Mouse (Mus musculus) myocyte (in vitro differentiated cells): Measurements from ENCODE around the gene Slc4a3. TPM values are rescaled to one million over a fixed set of nuclear protein-coding genes. Genes with fewer than 3 reads are reported as not detected.

ENCODE experiments used
- H3K27me3 ChIP-seq: one replicate; pipeline ENCODE4 v1.6.1; 2011; ENCODE audit not compliant: control insufficient read depth, insufficient read depth, insufficient read length
- H3K36me3 ChIP-seq: one replicate; pipeline ENCODE4 v1.6.1; 2011; ENCODE audit not compliant: control insufficient read depth, insufficient read depth
- H3K4me2 ChIP-seq: one replicate; pipeline ENCODE4 v1.6.1; 2011; ENCODE audit warnings: low read depth, control low read depth
- H3K4me3 ChIP-seq: one replicate; pipeline ENCODE4 v1.5.1; 2011; ENCODE audit warnings: mild to moderate bottlenecking, control low read depth, moderate library complexity
- H3K79me2 ChIP-seq: one replicate; pipeline ENCODE4 v1.6.1; 2011; ENCODE audit not compliant: control insufficient read depth, insufficient read depth
- H3ac ChIP-seq: one replicate; pipeline ENCODE4 v1.6.1; 2011; ENCODE audit not compliant: control insufficient read depth, insufficient read length
- CEBPB ChIP-seq: IDR thresholded peaks from 2 replicates; pipeline ENCODE4 v1.6.1; 2011; ENCODE audit warnings: mild to moderate bottlenecking, moderate library complexity; ENCODE audit not compliant: poor library complexity, insufficient read depth, severe bottlenecking
- E2F4 ChIP-seq: IDR thresholded peaks from one replicate; pipeline ENCODE4 v1.6.1; 2011; ENCODE audit warnings: mild to moderate bottlenecking, control low read depth, moderate library complexity; ENCODE audit not compliant: insufficient read depth
- MAX ChIP-seq: IDR thresholded peaks from one replicate; pipeline ENCODE4 v1.6.1; 2011; ENCODE audit warnings: low read depth, mild to moderate bottlenecking, control low read depth
- MYOD1 ChIP-seq, 3 experiments: IDR thresholded peaks; one replicate each; pipeline ENCODE4 v1.6.1; 2011; ENCODE audit warnings: control low read depth in 2 of 3, low read depth in 2 of 3, mild to moderate bottlenecking in 2 of 3, moderate library complexity in 1 of 3; ENCODE audit not compliant: insufficient read length in 2 of 3, control insufficient read depth in 1 of 3
- MYOG ChIP-seq, 3 experiments: IDR thresholded peaks; one replicate each; pipeline ENCODE4 v1.6.1; 2011; ENCODE audit warnings: control low read depth in 2 of 3, low read depth in 2 of 3, mild to moderate bottlenecking in 2 of 3; ENCODE audit not compliant: insufficient read length in 2 of 3, control insufficient read depth in 1 of 3, insufficient read depth in 1 of 3
- POLR2A ChIP-seq: IDR thresholded peaks from one replicate; pipeline ENCODE4 v1.6.1; 2011; ENCODE audit warnings: low read depth, mild to moderate bottlenecking, control low read depth, moderate library complexity; ENCODE audit not compliant: insufficient read length
- POLR2AphosphoS2 ChIP-seq: IDR thresholded peaks from one replicate; pipeline ENCODE4 v1.6.1; 2011; ENCODE audit warnings: low read depth, control low read depth; ENCODE audit not compliant: insufficient read length
- REST ChIP-seq: IDR thresholded peaks from one replicate; pipeline ENCODE4 v1.6.1; 2011; ENCODE audit warnings: mild to moderate bottlenecking, control low read depth, moderate library complexity; ENCODE audit not compliant: insufficient read depth, insufficient read length
- SRF ChIP-seq: IDR thresholded peaks from one replicate; pipeline ENCODE4 v1.6.1; 2011; ENCODE audit warnings: low read depth; ENCODE audit not compliant: control insufficient read depth, insufficient read length
- TCF12 ChIP-seq: IDR thresholded peaks from one replicate; pipeline ENCODE4 v1.6.1; 2011; ENCODE audit warnings: mild to moderate bottlenecking, control low read depth; ENCODE audit not compliant: poor library complexity, insufficient read depth, severe bottlenecking
- TCF3 ChIP-seq: IDR thresholded peaks from one replicate; pipeline ENCODE4 v1.6.1; 2011; ENCODE audit warnings: low read depth, control low read depth; ENCODE audit not compliant: insufficient read length
- USF1 ChIP-seq: IDR thresholded peaks from one replicate; pipeline ENCODE4 v1.6.1; 2011; ENCODE audit warnings: low read depth, mild to moderate bottlenecking, control low read depth, moderate library complexity
- polyA plus RNA-seq: library from polyadenylated mRNA; unstranded; fragments of >200 nt; fragmentation: generic; extraction: Trizol; gene quantifications from one replicate; pipeline ENCODE4 v1.2.1, GENCODE M21; 2012; ENCODE audit warnings: missing spikeins

Gene Slc4a3
- polyA plus RNA-seq, 1 experiment, result 48.6 TPM

- no peaks in the 10 kb centered on the region for H3K27me3 ChIP-seq
- no peak overlapping the region for H3ac ChIP-seq
- no peak overlapping the region for H3K4me2 ChIP-seq
- no peaks in the 10 kb centered on the region for H3K79me2 ChIP-seq
- H3K4me3 ChIP-seq, result no peak overlapping the region
- no peaks in the 10 kb centered on the region for H3K36me3 ChIP-seq
- no peak for TF ChIP-seq REST
- TF ChIP-seq MYOD1 (IDR thresholded peaks at IDR 0.05; ENCODE audit: control insufficient read depth in 1 of 3, insufficient read length in 2 of 3, low read depth in 2 of 3), result no peak
- TF ChIP-seq MAX, result no peak
- no peak for TF ChIP-seq USF1
- TF ChIP-seq E2F4, result no peak
- TF ChIP-seq TCF12, result no peak
- no peak for TF ChIP-seq POLR2A
- TF ChIP-seq SRF, result no peak
- TF ChIP-seq MYOG (IDR thresholded peaks at IDR 0.05; ENCODE audit: control insufficient read depth in 1 of 3, insufficient read depth in 1 of 3, insufficient read length in 2 of 3, low read depth in 2 of 3), result no peak
- TF ChIP-seq CEBPB, result no peak
- TF ChIP-seq POLR2AphosphoS2, result no peak
- TF ChIP-seq TCF3, result no peak
Observed at GRCm38 (mm10) chr1:75544351-75544750, 1.7 kb upstream of the Slc4a3 start.

GRCm38 (mm10) chr1:75547351-75547750, 1.3 kb downstream of the Slc4a3 start:
- Histone ChIP-seq H3K79me2 (no peaks in the 10 kb centered on the region), H3K4me3 (peak overlapping the region; percentile 32), H3K4me2 (peak overlapping the region; percentile 85), H3K36me3 (no peaks in the 10 kb centered on the region), H3K27me3 (no peaks in the 10 kb centered on the region), H3ac (no peak overlapping the region)
- TF ChIP-seq TCF12 (no peak), POLR2AphosphoS2 (peak; percentile 31), CEBPB (no peak), SRF (peak; percentile 17), POLR2A (peak; percentile 31), E2F4 (no peak), REST (no peak)

DNA sequence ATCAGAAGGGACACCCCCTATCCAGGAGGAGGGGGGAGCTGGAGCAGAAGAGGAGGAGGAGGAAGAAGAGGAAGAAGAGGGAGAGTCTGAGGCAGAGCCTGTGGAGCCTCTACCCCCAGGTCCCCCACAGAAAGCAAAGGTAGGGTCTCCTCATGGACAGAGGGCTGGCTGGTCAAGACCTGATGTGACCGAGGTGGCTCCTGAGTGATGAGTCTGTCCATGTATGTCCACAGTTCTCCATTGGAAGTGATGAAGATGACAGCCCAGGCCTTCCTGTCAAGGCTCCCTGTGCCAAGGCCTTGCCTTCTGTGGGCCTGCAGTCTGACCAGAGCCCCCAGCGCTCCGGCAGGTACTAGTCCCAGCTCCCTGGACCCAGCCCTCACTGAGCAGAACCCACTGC, 2.0 kb downstream of the Slc4a3 start:
- Histone ChIP-seq H3K4me2 (peak overlapping the region; percentile 85), H3K79me2 (no peaks in the 10 kb centered on the region), H3ac (no peak overlapping the region), H3K36me3 (no peaks in the 10 kb centered on the region), H3K27me3 (no peaks in the 10 kb centered on the region), H3K4me3 (no peak overlapping the region)
- TF ChIP-seq REST, result no peak
- TF ChIP-seq TCF12, result no peak
- no peak for TF ChIP-seq POLR2AphosphoS2
- TF ChIP-seq MAX, result no peak
- TF ChIP-seq MYOG (IDR thresholded peaks at IDR 0.05; ENCODE audit: control insufficient read depth in 1 of 3, insufficient read depth in 1 of 3, insufficient read length in 2 of 3, low read depth in 2 of 3), result no peak
- no peak for TF ChIP-seq MYOD1 (IDR thresholded peaks at IDR 0.05; ENCODE audit: control insufficient read depth in 1 of 3, insufficient read length in 2 of 3, low read depth in 2 of 3)
- no peak for TF ChIP-seq SRF
- TF ChIP-seq CEBPB, result no peak
- no peak for TF ChIP-seq TCF3
- TF ChIP-seq USF1, result no peak
- TF ChIP-seq POLR2A, result no peak
- TF ChIP-seq E2F4, result no peak

GRCm38 (mm10) chr1:75548871-75549270, 2.8 kb downstream of the Slc4a3 start:
- no peak overlapping the region for H3ac ChIP-seq
- H3K4me2 ChIP-seq, result no peak overlapping the region
- H3K27me3 ChIP-seq, result no peaks in the 10 kb centered on the region
- no peak for TF ChIP-seq REST
- H3K36me3 ChIP-seq, result no peaks in the 10 kb centered on the region
- H3K4me3 ChIP-seq, result no peak overlapping the region
- no peaks in the 10 kb centered on the region for H3K79me2 ChIP-seq

DNA sequence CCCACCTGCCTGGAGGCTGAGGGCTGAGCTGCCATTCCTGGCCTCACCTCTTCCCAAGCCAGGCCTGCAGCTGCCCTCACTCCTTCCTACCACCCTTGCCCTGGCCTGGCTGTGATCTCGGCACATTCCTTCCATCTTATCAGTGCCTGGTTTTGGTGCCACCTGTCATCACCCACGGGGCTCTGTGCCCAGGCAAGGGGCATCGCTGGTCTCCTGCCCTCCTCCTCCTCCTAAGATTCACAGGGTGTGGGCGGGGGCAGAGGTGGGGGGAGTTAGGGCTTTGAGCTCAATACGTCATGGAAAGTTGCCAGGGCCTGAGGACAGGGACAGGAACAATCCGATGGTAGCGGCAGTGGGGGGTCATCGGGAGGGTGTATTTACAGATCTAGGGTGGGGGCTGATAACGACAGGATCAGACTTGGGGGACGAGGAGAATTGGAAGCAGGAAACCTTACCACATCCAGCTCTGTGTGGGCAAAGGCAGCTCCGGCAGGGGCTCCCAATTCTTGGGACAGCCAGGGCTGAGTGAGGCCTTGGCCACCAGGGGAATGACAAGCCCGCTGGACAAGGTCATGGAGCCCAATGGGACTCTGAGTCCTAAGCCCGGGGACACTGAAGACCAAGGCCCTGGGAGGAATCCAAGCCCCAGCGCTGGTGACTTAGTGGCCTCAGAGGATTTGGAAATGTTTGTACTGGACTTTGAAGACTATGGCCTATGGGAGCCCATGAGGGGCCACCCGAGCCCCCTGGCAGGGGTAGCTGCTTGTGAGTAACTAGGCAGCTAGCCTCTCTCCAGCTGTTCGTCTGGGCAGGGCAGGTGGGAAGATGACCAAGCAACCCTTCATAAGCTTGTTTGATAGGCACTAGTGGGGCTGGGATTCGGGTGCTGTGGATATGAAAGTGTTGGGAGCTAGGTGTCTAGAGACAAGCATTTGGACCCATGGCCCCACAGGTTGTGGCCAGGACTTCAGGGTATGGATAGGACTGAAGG, 3.5 kb downstream of the Slc4a3 start:
- Histone ChIP-seq H3K27me3 (no peaks in the 10 kb centered on the region), H3K79me2 (no peaks in the 10 kb centered on the region), H3ac (no peak overlapping the region), H3K36me3 (no peaks in the 10 kb centered on the region), H3K4me2 (peak overlapping the region; percentile 64), H3K4me3 (peak overlapping the region; percentile 5)
- TF ChIP-seq TCF3 (peak; percentile 29), MYOG (IDR thresholded peaks at IDR 0.05; ENCODE audit: control insufficient read depth in 1 of 3, insufficient read depth in 1 of 3, insufficient read length in 2 of 3, low read depth in 2 of 3) (peak; percentile 67 to 99 (median 89)), TCF12 (peak; percentile 72), MYOD1 (IDR thresholded peaks at IDR 0.05; ENCODE audit: control insufficient read depth in 1 of 3, insufficient read length in 2 of 3, low read depth in 2 of 3) (peak; percentile 16 to 97 (median 75)), USF1 (no peak)
